Mouse (Mus musculus): ENCODE data around the gene Lingo2. TPM values are rescaled to one million over a fixed set of nuclear protein-coding genes. Genes with fewer than 3 reads are reported as not detected.

Lingo2 gene
- polyA plus RNA-seq, 1 experiment = not detected

DNA sequence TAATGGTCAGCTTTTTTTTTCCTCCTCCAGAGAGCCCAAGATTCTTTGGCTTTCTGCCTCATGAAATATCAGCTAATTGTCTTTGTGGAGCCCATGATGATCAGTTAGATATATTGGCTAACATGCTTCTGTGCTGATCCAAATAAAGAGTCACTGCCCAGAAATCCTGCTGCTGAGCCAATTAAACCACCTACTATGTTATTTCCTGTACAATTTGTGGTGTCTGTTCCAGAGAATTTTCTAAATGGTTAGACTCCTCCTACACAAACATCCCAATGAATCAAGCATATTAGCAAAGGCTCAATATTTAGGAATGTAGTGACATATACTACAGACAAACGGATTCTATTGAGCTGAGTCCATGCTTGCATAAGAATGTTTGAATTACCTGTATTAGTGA lies 619.8 kb downstream of the Lingo2 start:
- Histone ChIP-seq H3K27ac (ENCODE audit: insufficient read depth, low read depth, low read length) (no peak overlapping the region), H3K4me1 (ENCODE audit: control insufficient read depth, insufficient read depth, low read length) (no peaks in the 10 kb centered on the region), H3K4me3 (ENCODE audit: insufficient read depth, low read length) (no peak overlapping the region)
- TF ChIP-seq POLR2A (IDR thresholded peaks at IDR 0.05; ENCODE audit: borderline replicate concordance, low read depth, low read length) = no peak
- no peak for TF ChIP-seq CTCF (IDR thresholded peaks at IDR 0.05; ENCODE audit: low read depth, low read length)

- TF ChIP-seq CTCF (IDR thresholded peaks at IDR 0.05; ENCODE audit: low read depth, low read length) = no peak
- no peak for TF ChIP-seq POLR2A (IDR thresholded peaks at IDR 0.05; ENCODE audit: borderline replicate concordance, low read depth, low read length)
- H3K4me1 ChIP-seq (ENCODE audit: control insufficient read depth, insufficient read depth, low read length) = no peaks in the 10 kb centered on the region
- H3K4me3 ChIP-seq (ENCODE audit: insufficient read depth, low read length) = no peak overlapping the region
Measured at GRCm38 (mm10) chr4:36325603-36326002, 625.9 kb downstream of the Lingo2 start.

GRCm38 (mm10) chr4:36313067-36313466 lies 638.5 kb downstream of the Lingo2 start:
- H3K4me1 ChIP-seq (ENCODE audit: control insufficient read depth, insufficient read depth, low read length) = no peaks in the 10 kb centered on the region
- TF ChIP-seq CTCF (IDR thresholded peaks at IDR 0.05; ENCODE audit: low read depth, low read length) = no peak
- no peak for TF ChIP-seq POLR2A (IDR thresholded peaks at IDR 0.05; ENCODE audit: borderline replicate concordance, low read depth, low read length)
- no peak overlapping the region for H3K27ac ChIP-seq (ENCODE audit: insufficient read depth, low read depth, low read length)
- no peak overlapping the region for H3K4me3 ChIP-seq (ENCODE audit: insufficient read depth, low read length)

More at GRCm38 (mm10) chr4:36325603-36326002, 625.9 kb downstream of the Lingo2 start:
- H3K27ac ChIP-seq (ENCODE audit: insufficient read depth, low read depth, low read length) = no peak overlapping the region

- H3K27ac ChIP-seq (ENCODE audit: insufficient read depth, low read depth, low read length) = no peak overlapping the region
- TF ChIP-seq CTCF (IDR thresholded peaks at IDR 0.05; ENCODE audit: low read depth, low read length) (no peak), POLR2A (IDR thresholded peaks at IDR 0.05; ENCODE audit: borderline replicate concordance, low read depth, low read length) (no peak)
- H3K4me1 ChIP-seq (ENCODE audit: control insufficient read depth, insufficient read depth, low read length) = no peaks in the 10 kb centered on the region
- no peak overlapping the region for H3K4me3 ChIP-seq (ENCODE audit: insufficient read depth, low read length)
Measured at GRCm38 (mm10) chr4:36311431-36311830, 640.1 kb downstream of the Lingo2 start.

DNA sequence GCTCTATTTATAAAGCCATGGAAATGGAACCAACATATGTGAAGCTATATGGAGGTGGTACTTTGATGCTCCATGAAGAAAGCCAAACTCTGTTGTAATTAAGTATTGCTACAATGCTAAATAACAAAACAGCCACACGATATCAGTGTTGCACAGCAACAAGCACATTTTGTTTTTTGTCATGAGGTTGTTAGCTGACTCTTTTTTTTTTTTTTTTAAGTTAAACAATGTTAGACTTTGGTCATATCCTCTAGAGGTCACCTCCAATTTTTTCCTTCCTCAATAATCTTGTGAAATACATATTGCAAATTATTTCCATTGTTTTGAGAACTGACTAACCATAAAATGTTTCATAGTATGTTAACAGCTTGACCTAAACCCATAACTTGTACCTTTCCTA lies 646.3 kb downstream of the Lingo2 start:
- no peaks in the 10 kb centered on the region for H3K4me1 ChIP-seq (ENCODE audit: control insufficient read depth, insufficient read depth, low read length)
- TF ChIP-seq POLR2A (IDR thresholded peaks at IDR 0.05; ENCODE audit: borderline replicate concordance, low read depth, low read length) (no peak), CTCF (IDR thresholded peaks at IDR 0.05; ENCODE audit: low read depth, low read length) (no peak)
- no peak overlapping the region for H3K27ac ChIP-seq (ENCODE audit: insufficient read depth, low read depth, low read length)
- no peak overlapping the region for H3K4me3 ChIP-seq (ENCODE audit: insufficient read depth, low read length)

- Histone ChIP-seq H3K27ac (ENCODE audit: insufficient read depth, low read depth, low read length) (no peak overlapping the region), H3K4me3 (ENCODE audit: insufficient read depth, low read length) (no peak overlapping the region), H3K4me1 (ENCODE audit: control insufficient read depth, insufficient read depth, low read length) (no peaks in the 10 kb centered on the region)
- TF ChIP-seq POLR2A (IDR thresholded peaks at IDR 0.05; ENCODE audit: borderline replicate concordance, low read depth, low read length) (no peak), CTCF (IDR thresholded peaks at IDR 0.05; ENCODE audit: low read depth, low read length) (no peak)
Measured at GRCm38 (mm10) chr4:36289701-36290053, 661.9 kb downstream of the Lingo2 start.

DNA sequence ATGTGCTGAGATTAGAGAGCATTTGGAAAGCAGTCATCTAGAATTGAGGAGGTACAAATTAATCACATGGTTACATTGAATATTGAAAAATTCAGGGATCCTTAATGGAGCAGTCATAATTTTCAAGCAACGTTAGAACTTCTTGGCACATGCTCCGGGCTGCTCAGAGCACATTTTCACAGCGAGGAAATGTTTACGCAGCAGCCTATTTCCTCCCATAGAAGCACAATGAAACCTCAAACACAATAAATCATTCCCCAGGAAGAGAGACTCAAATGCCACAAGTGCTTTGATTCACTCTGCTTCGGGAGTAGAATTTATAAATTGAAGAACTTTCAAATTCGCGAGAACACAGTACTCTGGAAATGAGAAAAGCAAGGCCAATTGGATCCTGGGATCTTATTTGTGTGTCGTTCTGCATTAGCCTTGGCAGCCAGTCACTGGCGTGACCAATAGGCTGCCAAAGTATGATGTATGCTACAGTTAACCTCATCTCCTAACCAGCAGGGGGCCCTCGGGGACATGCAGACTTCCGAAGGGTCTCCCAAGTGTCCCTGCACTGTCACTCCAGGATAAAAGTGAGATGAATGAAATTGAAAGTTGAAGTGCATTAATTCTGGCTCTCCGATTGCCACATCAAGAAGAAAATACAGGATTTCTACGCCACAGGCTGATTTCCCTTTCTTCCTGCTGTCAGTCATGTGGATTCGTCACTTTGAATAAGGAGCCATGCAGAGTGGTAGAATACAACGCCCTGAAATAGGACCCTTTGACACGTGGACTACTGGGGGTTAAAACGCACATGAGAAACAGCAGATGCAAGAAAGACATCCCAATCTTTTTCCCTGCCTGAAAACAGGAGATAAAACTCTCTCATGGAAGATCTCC lies 662.5 kb downstream of the Lingo2 start:
- H3K4me3 ChIP-seq (ENCODE audit: insufficient read depth, low read length) = no peak overlapping the region; the same call in 1 of the 2 replicates

GRCm38 (mm10) chr4:36262436-36263169 lies 688.9 kb downstream of the Lingo2 start:
- Histone ChIP-seq H3K4me1 (ENCODE audit: control insufficient read depth, insufficient read depth, low read length) (no peaks in the 10 kb centered on the region), H3K27ac (ENCODE audit: insufficient read depth, low read depth, low read length) (no peak overlapping the region)

More for the DNA sequence above, 662.5 kb downstream of the Lingo2 start:
- TF ChIP-seq POLR2A (IDR thresholded peaks at IDR 0.05; ENCODE audit: borderline replicate concordance, low read depth, low read length) (no peak), CTCF (IDR thresholded peaks at IDR 0.05; ENCODE audit: low read depth, low read length) (no peak)
- Histone ChIP-seq H3K4me1 (ENCODE audit: control insufficient read depth, insufficient read depth, low read length) (no peaks in the 10 kb centered on the region), H3K27ac (ENCODE audit: insufficient read depth, low read depth, low read length) (no peak overlapping the region)

GRCm38 (mm10) chr4:36186231-36186922 lies 765.2 kb downstream of the Lingo2 start:
- TF ChIP-seq CTCF (IDR thresholded peaks at IDR 0.05; ENCODE audit: low read depth, low read length) (no peak), POLR2A (IDR thresholded peaks at IDR 0.05; ENCODE audit: borderline replicate concordance, low read depth, low read length) (no peak)
- no peak overlapping the region for H3K4me3 ChIP-seq (ENCODE audit: insufficient read depth, low read length)
- no peaks in the 10 kb centered on the region for H3K4me1 ChIP-seq (ENCODE audit: control insufficient read depth, insufficient read depth, low read length)
- H3K27ac ChIP-seq (ENCODE audit: insufficient read depth, low read depth, low read length) = no peak overlapping the region

More at GRCm38 (mm10) chr4:36262436-36263169, 688.9 kb downstream of the Lingo2 start:
- TF ChIP-seq POLR2A (IDR thresholded peaks at IDR 0.05; ENCODE audit: borderline replicate concordance, low read depth, low read length) = no peak
- no peak for TF ChIP-seq CTCF (IDR thresholded peaks at IDR 0.05; ENCODE audit: low read depth, low read length)
- H3K4me3 ChIP-seq (ENCODE audit: insufficient read depth, low read length) = no peak overlapping the region
